Mouse (Mus musculus): Measurements from ENCODE around the gene Rmdn2.
A peak's percentile ranks its signal among the peaks of the same experiment; 100 is the strongest.

The Rmdn2 gene

DNA sequence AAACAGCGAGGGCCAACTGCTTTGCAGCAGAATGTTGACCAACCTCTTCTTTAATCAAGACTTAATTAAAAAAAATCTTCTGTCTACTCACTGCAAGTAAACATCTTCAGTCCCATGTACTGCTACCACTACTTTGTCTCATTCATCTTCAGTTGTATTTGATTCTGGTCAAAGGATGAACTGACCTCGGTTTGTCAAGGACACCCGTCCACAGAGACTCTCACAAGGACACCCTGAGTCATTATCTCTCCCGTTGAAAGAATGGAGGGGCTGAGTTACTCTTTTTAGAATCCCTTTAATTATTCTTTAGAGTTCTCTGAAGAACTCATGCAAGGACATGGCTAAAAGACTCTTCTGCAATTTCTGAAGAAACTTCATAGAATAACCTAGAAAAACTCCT lies at the start of gene Rmdn2:
Rmdn2 (plus strand) TSS at position 319 of the 400 bp plus-strand sequence.
- DNase-seq = no peak

DNA sequence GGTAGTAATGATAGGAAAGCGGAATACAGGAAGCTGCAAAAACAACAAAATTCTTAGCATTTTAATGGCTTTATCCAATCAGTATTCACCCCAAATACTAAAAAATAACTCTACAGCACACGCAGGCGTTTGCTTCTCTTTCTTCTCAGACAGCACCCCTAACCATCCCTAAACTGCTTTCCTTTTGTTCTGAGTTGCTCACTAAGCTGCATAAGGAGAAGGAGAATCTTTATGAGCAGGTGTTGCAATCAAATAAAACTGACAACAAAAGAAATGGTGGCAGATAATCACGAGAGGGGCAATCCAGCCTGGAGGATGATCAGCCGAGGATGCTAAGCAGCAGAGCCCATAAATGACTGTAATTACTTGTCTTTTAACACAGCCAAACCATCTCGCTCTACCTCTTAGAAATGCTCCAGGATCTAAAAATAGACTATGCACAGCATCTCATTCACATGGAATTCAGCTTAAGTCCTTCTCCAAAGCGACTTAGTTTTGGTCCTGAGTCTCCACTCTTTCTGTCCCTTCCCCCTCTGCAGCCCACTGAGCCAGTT lies 48.5 kb upstream of the Rmdn2 start:
- DNase-seq = no peak

DNA sequence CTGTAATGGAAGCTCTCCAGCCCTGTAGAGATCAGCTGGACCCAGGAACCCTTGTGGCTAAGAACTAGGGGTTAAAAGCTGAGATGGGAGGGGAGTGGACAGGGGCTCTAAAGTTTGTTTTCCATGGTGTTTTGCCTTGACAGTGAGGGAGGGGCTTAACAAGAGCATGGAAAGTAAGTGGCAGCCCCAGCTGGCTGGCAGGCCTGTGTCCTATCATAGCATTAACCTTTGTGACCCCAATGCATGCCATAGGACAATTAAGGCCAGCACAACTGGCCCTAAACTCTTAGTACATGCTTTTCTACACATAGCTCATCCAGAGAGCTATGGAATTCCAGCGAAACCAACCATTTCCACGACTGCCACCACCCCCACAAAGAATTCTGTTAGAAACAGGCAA lies 47.9 kb upstream of the Rmdn2 start:
- DNase-seq = no peak

DNA sequence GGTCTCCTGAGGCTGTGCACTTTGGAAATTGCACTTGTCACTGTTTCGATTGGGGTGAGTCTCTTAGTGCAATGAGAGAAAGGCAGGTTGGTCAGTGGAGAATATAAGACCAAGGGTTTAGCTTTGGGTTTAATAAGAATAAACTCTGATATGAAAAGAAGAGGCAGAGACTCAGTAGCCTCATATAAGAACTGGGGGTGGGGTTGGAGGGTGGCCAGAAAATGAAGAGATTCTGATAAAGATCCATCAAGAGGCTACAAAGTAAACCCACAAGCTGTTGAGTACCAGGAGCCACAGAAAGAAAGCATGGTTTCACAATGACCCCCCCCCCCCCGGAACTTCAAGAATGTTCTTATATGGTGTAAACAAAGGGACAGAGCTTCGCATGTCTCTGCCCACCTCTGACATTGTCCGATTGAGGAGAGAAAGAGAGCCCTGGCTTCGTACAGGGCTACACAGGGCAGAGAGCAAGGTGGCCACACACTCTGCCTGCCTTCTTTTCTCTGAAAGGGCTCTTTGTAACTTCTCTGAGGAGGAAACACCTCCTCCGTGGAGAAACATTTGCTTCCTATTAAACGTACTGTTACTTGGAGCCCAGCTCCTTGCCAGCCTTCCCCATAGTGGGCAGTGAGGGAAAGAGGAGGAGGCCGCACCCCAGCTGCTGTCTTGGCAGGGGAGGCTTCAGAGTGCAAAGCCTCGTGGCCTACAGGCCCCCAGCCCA lies 46.3 kb upstream of the Rmdn2 start:
- no peak for DNase-seq

DNA sequence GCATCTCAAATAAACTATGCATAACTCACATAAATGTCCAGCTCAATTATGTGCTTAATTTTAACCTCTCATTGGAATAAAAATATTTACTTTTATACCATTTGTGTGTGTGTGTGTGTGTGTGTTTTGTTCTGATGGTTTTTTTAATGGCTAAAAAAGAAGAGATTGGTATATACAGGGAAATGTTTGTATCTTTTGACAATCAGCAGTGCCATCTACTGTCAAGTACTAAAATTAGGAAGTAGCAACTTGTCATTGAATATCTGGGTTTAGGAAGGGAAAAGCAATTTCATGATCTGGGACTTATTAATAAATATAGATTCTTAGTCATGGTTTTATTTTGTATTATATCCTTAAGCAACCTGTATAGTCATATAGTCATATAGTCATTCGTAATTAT lies 43.3 kb upstream of the Rmdn2 start:
- no peak for DNase-seq

DNA sequence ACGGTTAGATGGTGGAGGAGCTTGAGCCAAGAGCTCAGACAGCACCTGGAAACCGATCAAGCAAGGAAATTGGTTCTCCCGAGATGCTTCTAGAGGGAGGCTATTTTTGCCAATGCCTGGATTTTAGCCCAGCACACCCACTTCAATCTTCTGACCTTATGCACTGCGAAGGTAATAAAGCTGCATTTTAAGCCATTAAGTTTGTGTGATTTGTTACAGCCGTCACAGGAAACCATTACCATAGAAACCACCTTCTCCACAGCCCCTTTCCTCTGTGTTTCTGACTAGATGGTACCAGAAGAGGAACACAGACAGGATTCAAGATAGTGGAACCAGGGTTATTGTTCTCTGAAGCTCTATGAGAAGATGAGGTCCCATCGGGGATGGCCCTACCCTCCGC lies 33.3 kb upstream of the Rmdn2 start:
- peak; percentile 4 for DNase-seq

DNA sequence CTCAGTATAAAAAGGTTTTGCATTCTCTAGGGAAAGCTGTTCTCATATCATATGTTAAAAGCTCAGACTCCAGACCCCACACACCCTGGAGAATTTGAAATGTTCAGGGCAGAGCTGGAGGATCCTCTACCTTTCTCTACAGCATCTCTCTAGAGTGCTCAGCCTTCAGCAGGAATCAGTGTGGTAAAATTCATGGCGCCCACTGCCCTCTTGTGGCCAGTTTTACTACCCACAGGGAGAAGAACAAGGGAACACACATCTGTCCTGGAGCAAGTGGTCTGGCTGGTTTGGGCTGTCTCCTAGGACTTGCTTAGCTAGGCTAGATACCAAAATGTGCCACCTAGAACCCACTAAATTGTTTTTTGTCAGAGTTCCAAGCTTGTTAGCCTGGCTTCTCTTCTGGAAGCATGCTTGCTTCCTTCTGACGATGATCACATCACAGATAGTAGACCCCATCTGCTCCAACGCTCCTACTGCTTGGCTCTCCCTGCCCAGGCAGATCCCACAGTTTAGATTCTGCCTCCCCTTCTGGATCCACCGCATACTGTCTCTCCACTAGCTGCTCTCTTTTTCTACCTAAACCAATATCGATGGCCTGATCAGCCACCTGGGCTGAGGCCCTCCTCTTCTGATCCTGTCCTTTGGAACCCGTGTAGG lies 31.3 kb upstream of the Rmdn2 start:
- peak; percentile 51 for DNase-seq

DNA sequence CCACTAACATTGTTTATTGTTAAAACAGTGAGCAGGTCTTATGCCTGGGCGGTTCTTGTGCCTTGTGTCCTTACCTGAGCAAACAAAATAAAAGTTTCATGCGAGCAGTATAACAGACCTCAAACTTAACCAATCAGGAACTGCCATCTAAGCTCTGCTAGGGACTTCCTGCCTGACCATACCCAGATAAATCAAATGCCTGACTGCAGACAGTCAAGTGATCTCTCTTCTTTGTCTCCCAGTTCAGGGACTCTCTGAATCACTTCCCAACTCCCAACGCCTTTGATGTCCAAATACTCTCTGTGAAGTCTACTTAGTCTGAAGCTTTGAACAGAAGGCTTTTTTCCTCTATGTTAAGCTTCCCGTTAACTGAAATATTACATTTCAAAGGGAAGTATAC lies 28.2 kb upstream of the Rmdn2 start:
- no peak for DNase-seq

DNA sequence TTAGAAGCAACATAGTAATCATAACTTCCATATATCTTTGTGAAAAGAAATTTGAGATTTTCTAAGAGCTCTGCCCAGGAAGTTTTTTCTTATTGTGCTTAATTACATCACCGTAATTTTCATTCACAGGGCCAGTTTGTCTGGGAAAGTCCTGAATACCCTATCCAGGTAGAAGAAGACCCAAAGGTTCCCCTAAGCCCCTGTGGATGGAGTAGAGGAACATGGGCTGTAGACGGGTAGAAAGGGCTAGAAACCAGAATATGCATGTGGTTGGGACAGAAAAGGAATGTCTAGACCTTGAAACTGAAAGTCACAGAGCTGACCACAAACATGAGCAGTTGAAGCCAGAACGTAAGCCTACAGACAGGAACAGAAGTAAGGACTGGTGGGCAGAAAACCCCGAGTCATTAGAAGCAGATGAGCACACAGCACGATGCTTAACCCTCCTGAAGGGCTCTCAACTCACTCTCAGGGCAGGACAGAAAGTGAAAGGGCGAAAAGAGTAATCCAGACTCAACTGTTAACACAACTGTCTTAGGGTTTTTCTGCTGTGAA lies 27.3 kb upstream of the Rmdn2 start:
- DNase-seq = no peak

DNA sequence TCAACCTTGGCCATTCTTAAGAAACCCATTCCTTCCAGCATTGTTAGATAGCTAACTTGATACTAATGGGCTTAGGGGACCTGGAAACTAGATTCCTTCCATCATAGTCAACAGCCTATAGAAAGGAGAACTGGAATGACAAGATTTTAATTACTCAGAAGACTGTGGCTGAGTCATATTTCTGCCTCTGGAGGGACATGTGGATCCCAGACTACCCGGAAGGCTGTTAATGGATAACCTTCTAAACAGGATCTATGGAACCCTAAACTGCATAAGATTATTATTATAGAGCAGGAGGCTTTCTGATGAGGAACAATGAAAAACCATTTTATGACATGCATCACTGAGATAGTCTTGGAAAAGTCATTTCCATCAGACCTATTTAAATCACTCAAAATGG lies 21.8 kb upstream of the Rmdn2 start:
- DNase-seq = no peak

DNA sequence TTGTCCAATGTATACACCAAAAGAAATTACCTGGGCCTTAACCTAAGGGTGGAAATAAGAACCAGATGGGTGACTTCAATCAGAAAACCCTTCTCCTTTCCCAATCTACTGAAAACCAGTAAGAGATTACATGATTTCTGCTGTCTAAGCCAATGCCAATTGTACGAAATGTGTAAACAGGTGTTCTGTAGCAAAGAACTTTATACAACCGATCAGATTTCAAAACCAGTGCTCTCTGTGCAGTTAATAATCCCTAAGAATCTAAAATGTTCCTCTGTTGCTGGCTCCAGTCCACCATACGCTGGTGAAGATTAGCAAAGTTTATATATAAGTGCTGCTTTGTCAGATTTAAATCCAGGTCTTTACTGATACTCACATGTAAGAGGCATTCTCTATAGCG lies 15.7 kb upstream of the Rmdn2 start:
- DNase-seq = no peak

DNA sequence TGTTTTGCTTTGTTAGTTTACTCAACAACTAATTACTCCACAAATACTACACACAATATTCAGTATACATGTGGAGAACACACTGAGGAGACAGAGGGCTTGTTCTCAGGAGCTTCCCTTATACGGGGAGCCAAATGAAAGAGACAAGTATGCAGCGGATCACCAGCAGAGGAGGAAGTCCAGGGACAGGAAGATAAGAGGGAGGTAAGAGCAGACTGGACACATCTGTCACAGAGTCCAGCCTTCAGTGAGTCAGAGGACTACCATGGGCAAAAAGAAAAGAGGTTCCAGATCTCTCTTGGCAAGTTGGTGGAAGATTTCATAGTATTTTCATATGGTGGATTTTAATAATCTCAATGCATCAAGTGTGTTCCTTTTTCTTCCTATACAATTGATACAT lies 13.5 kb upstream of the Rmdn2 start:
- no peak for DNase-seq

DNA sequence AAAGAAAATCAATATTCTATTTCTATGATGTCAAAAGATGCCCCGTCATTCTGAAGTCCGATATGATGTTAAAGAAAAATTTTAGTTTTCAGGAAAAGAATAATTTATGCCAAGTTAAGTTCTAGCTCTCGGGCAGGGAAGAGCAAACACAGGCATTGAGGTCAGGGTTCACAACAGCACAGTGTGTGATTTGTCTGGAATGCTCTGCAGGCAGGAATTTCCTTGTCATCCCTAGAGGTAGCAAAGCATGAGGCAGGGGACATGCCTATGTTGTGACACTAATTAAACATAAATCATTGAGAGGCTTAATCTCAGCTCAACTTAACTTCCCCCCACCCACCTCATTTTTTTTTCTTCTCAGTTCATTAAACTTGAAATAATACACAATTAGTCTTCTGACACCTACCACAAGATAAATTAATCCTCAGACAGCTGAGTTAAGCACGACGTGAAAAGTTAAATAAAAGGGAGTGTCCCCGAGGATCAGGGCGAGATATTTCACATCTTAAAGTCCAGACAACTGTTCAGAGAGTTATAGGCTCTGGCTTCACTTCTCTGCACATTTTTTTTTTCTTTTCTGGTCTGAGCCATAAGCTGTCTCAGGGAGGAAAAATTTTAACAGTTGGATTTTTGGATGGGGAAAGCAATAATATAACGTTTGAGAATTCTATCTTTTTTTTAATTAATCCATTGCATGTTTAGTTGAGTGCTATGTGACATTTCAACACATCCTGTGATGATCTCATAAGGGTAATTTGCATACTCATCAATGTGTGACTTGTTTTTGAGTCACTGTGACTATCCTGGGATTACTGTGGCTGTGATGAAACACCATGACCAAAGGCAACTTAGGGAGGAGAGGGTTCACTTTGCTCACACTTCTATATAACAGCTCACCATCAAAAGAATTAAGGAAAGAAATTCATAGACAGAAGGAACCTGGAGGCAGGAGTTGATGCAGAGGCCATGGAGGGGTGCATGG lies 12.8 kb upstream of the Rmdn2 start:
- no peak for DNase-seq

DNA sequence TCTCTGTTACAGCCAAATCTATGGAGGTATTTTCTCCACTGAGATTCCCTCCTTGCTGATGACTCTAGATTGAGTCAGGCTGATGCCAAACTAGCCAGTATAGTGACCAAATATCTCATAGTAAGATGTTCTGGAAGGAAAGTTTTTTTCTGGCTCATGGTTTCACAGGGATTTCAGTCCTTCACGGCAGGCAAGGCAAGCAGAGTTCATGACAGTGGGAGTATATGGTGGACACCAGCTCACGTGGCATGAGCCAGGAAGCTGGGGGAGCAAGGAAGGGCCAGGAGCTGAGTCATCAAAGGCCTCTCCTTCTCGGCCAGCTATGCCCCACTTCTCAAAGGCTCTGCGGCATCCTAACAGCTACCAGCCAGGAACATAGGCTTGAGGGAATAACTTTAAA lies 11.6 kb upstream of the Rmdn2 start:
- DNase-seq = no peak

DNA sequence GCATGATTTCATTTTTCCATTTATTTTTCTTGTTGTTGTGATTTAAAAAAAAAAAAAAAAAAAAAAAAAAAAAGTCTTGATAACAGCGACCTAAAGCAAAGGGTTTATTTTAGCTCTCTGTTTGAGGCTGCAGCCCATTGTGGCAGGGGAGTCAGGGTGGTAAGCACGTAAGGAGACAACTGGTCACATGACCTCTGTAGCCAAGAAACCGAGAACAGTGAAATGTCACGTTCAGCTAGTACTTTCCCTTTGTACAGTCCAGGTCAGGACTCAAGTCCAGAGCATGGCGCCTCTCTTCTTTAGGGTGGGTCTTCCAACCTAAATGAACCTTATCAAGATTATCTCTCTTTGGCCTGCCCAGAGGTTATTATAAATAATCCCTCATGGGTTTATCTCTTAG lies 9.3 kb upstream of the Rmdn2 start:
- DNase-seq = no peak

DNA sequence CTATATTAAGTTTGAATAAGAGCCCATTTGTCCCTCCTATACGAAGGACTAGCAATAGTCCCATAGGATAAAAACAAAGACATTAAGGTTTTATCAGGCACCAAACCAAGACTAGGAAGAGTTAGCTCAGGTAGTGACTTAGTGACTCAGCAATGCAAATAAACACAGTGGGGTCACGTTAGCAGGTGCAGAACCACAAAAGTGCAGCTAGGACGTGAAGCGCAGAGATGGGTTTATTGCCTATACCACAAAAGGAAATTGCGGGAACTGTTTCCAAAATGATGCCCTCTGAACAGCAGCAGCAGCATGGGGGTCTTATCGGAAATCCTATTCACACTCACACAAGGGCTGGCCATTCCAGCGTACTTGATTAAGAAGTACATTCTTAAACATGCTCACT lies 8.2 kb upstream of the Rmdn2 start:
- no peak for DNase-seq

DNA sequence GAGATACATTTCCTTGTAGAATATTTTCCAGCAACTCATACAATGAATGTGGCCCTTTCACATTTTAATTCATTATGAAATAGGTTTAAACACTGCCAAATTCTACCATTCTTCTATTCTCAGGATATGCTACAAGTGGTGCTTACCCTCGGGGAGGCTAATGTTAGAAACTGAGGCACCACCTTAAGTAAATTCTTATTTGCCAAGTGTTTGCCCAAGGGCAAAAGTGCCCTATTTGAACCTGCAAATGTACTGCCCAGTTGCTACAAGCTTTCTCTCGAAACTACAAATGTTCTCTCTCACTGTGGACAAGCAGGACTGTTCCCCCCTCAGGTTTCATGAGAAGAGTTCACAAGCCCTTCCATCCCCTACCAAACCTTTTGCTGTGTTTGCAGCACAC lies 5.9 kb upstream of the Rmdn2 start:
- no peak for DNase-seq

DNA sequence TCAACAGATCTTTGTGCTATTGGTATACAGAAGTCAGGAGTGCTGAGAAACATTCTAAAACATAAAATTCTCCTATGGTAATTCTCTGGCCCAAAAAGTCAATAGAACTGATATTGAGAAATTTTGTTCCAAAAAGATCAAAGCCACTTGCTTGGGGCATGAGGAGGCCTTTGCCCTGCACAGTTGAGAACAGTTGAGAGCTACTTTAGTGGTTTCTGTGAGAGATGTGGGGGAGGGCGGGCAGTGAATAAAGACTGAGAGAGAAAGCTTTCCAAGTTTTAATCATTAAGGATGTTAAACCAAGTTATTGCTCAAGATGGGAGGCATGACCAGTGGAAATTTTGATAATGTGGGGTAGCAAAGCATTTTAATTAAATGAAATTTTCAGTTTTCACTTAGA lies 2.0 kb upstream of the Rmdn2 start:
- DNase-seq = no peak

DNA sequence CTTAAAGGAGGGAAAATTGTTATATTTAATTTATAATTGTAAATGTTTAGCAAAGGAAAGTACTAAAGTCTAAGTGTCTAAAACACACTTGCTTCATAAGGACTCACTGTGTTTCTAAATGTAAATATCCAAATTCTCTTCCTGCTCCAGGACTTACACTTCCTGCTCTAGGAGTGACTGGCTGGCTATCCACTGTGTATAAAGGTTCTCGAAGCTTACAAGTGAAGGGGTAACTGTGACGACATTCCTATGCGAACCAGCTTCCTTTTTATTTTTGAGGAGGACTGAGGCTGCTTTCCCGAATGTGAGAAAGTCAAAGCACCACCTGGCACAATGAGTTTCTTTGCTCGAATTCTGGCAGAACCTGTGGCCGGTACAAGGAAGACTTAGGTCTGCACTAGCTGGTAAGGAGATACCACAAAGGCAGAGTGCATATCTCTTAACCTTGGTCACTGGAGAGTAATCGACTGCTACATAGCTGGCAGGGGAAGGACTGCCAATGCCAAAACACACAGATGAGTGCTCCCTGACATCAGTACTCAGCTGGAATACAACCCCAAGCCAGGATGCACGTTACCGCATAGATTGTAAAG lies 1.4 kb upstream of the Rmdn2 start:
- no peak for DNase-seq

DNA sequence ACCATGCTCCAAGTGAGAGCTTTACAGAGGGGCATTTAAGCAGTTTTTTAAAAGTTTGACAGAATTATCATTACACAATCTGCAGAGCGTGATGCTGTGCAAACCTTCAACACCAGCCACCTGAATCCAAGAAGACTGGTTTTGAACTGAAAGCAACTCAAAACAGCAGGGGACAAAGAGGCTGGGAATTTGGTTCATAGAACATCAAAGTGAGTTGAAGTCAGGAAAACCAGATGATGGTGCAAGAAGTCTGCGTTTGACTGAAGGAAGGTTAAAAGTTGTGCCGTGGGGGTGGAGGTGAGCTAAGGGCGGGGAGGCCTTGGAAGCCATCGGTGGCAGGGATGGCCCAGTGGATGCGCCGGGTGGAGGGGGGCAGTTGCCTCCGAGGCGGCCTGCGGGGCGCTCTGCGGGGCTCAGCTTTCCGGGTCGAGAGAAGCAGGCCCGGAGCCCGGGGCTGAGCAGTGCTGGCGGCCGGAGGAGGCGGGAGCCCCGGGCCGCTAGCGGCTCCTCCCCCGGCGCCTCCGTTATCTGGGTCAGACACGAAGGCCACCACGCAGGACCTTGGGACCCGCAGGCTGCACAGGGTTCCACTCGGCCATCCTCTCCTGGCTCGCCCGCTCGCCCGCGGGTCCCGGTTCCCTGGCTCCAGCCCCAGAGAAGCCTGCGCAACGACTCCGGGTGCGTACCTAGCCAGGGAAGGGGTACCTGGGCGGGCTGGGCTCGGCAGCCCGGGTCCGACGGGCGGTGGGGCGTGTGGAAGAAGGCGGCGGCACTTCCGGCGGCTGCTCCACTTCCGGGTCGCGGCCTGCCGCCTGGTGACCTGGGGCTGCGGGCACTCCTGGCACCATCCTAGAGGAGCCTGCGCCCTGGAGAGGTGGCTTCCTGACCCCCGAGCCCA lies 3.3 kb downstream of the Rmdn2 start:
- DNase-seq = peak; percentile 84

DNA sequence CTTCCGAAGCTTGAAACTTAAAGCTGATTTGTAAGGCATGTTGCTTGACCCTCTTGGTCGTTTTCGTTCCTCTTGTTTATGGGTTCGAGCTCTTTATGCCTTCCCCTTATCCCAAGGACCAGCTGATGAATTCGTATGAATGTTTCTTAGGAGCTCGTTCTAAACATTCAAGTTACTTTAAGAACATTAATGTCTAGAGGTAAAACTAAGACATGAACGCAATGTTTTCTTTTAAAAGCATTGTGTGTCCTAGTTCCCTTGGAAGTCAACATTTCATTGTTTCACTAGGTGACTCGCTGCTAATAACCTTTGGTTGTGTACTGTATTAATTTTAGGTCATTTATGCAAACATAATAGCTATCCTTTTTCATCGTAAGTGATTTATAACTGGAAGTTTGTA lies 4.2 kb downstream of the Rmdn2 start:
- DNase-seq = no peak

DNA sequence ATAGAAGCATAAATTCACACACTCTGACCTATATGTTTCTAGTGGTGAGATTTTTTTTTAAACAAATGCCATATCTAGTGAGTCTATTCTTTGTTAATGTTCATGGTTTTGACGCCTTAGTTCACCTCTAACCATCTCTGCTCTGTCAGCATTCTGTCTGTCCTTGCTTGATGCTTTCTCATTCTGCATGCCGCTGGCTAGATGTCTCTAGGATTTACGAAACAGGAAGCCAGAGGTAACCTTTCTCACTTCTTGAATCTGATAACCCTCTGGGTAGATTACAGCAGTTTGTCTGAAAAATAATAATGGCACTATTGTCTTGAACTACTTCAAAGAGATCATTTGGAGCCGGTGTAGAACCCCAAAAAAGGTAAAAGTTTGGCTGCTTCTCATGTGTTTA lies 5.0 kb downstream of the Rmdn2 start:
- DNase-seq = no peak
